Mouse (Mus musculus) liver, postnatal 0 days (tissue): Measurements from ENCODE around the gene Zfp454.

Experiments used
- CTCF ChIP-seq: sonication (generic); IDR thresholded peaks from 2 replicates; pipeline ENCODE4 v1.5.1; 2016; ENCODE audit warnings: antibody characterized with exemption, low read depth
- EP300 ChIP-seq: IDR thresholded peaks from 2 replicates; pipeline ENCODE4 v1.6.1; 2016; ENCODE audit warnings: antibody characterized with exemption, low read depth, mild to moderate bottlenecking

- TF ChIP-seq CTCF (no peak), EP300 (no peak)
These were observed 44.6 kb upstream of the Zfp454 start for GRCm38 (mm10) chr11:50932040-50932439.
